Mouse (Mus musculus): ENCODE results near the gene Sin3a.

DNA sequence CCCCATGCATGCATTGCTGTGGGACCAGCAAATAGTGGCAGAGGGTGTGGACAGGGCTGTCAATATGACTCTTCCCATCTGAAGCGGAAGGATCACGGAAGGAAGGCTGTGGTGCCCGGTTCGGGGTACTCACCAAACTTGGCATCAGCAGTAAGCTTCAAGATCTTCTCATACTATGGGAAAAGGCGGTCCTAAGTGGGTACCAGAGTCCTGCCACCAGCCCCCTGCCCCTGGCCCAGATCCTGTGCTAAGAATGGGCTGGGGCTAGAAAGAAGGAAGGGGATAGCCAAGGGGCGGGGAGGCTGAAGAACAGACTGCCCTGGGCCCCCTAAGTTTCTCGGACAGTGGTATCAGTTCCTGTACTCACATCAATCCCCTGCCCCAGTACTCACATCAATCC, 84.5 kb downstream of the Sin3a start:
- no peak for TF ChIP-seq CTCF (IDR thresholded peaks at IDR 0.05; ENCODE audit: insufficient read depth, low read depth, low read length)
- TF ChIP-seq POLR2A (IDR thresholded peaks at IDR 0.05; ENCODE audit: insufficient read depth, low read depth, low read length) = no peak

Data from olfactory bulb, adult 2 months (tissue).